Mouse (Mus musculus) C2C12 (cell line): Measurements from ENCODE around the gene Cntf.

Source experiments
- CEBPB ChIP-seq: IDR thresholded peaks from one replicate; pipeline ENCODE4 v1.6.1; 2011; ENCODE audit warnings: low read depth, mild to moderate bottlenecking, control low read depth, moderate library complexity
- CTCF ChIP-seq: IDR thresholded peaks from one replicate; pipeline ENCODE4 v1.5.1; 2011; ENCODE audit not compliant: control insufficient read depth, insufficient read depth, insufficient read length
- MAX ChIP-seq: IDR thresholded peaks from one replicate; pipeline ENCODE4 v1.6.1; 2011; ENCODE audit warnings: mild to moderate bottlenecking, control low read depth
- USF1 ChIP-seq: IDR thresholded peaks from one replicate; pipeline ENCODE4 v1.6.1; 2011; ENCODE audit warnings: low read depth, mild to moderate bottlenecking, control low read depth, moderate library complexity

GRCm38 (mm10) chr19:12799081-12799480 is 33.6 kb upstream of the Cntf start:
- TF ChIP-seq USF1 (no peak), CTCF (no peak), MAX (no peak), CEBPB (no peak)
